In genomic region chr1:135147702-135148058, GRCm38 (mm10) we compare ENCODE assay signal across 8 mouse cellular contexts. TPM values are rescaled to one million over a fixed set of nuclear protein-coding genes. Genes with fewer than 3 reads are reported as not detected.
DNase-seq lines count a peak whose midpoint lies in the region; ATAC-seq and TF ChIP-seq lines count a peak whose summit lies in the region.

No protein-coding gene starts in this region.

- no peak for TF ChIP-seq POLR2A in liver, adult 2 months (IDR thresholded peaks at IDR 0.05; ENCODE audit: extremely low read depth, insufficient read depth, low read length)

- H3K4me1 ChIP-seq in liver, adult 2 months (ENCODE audit: control insufficient read depth, insufficient read depth, low read length), result 0 out of 2 replicates have a peak, but pooled peaks cover 5% of the 10 kb centered on the region
- peaks cover 14% of the 10 kb centered on the region for H3K4me1 ChIP-seq in embryonic facial prominence, embryonic 14.5 days (ENCODE audit: control insufficient read depth, insufficient read depth, low read length)
- peaks cover 37% of the 10 kb centered on the region for H3K4me1 ChIP-seq in limb, embryonic 10.5 days
- H3K4me1 ChIP-seq in neural tube, embryonic 12.5 days, result peaks cover 16% of the 10 kb centered on the region

- WGBS in liver, adult 2 months, result 40% methylated on average over 7 of the region's 7 CpGs
- 2% methylated on average over 6 of the region's 7 CpGs for WGBS in embryonic facial prominence, embryonic 14.5 days
- WGBS in limb, embryonic 10.5 days, result 5% methylated on average over 7 of the region's 7 CpGs
- WGBS in neural tube, embryonic 12.5 days, result 2% methylated on average over 7 of the region's 7 CpGs

- H3K27me3 ChIP-seq in liver, adult 2 months (ENCODE audit: control insufficient read depth, insufficient read depth, low read length), result no peaks in the 10 kb centered on the region
- no peaks in the 10 kb centered on the region for H3K27me3 ChIP-seq in embryonic facial prominence, embryonic 14.5 days (replicated peaks; ENCODE audit: control insufficient read depth, insufficient read depth, low read length)
- peaks cover 21% of the 10 kb centered on the region for H3K27me3 ChIP-seq in limb, embryonic 10.5 days (ENCODE audit: low read depth, poor library complexity, severe bottlenecking)
- H3K27me3 ChIP-seq in neural tube, embryonic 12.5 days (replicated peaks), result peaks cover 10% of the 10 kb centered on the region; the same call in 1 of the 2 replicates

- DNase-seq in liver, adult 2 months (ENCODE audit: extremely low read depth, low read depth, low spot score), result no peak
- DNase-seq in liver, result no peak
- peak; percentile 37 for DNase-seq in embryonic facial prominence, embryonic 14.5 days (ENCODE audit: low spot score)
- DNase-seq in limb, embryonic 10.5 days (ENCODE audit: low spot score), result no peak
- DNase-seq in adrenal gland, postnatal 10 days, result no peak
- DNase-seq in left cerebral cortex, postnatal 25 days (ENCODE audit: low spot score in 2 of 2), result no peak
- DNase-seq in gastrocnemius, adult 8-10 months (ENCODE audit: low spot score in 2 of 2), result no peak

- H3K4me3 ChIP-seq in liver, adult 2 months (ENCODE audit: insufficient read depth, low read depth, low read length), result peak overlapping the region; percentile 84
- peak overlapping the region; percentile 98 for H3K4me3 ChIP-seq in embryonic facial prominence, embryonic 14.5 days (ENCODE audit: low read depth, low read length)
- peak overlapping the region; percentile 97 for H3K4me3 ChIP-seq in limb, embryonic 10.5 days
- peak overlapping the region; percentile 92 for H3K4me3 ChIP-seq in neural tube, embryonic 12.5 days

- intact Hi-C loops in left cerebral cortex, postnatal 25 days (cut with DNase I), result no loop called here

- no peaks in the 10 kb centered on the region for H3K9me3 ChIP-seq in embryonic facial prominence, embryonic 14.5 days (ENCODE audit: control insufficient read depth, low read length)
- H3K9me3 ChIP-seq in limb, embryonic 10.5 days (replicated peaks), result no peaks in the 10 kb centered on the region
- H3K9me3 ChIP-seq in neural tube, embryonic 12.5 days, result no peaks in the 10 kb centered on the region

- peaks cover 11% of the 10 kb centered on the region; the same call in 1 of the 2 replicates for H3K79me2 ChIP-seq in liver, adult 2 months (ENCODE audit: control insufficient read depth, insufficient read depth, low read length)

- peak overlapping the region; percentile 75 for H3K4me2 ChIP-seq in embryonic facial prominence, embryonic 14.5 days (ENCODE audit: low read depth, low read length)
- peak overlapping the region; percentile 82 for H3K4me2 ChIP-seq in neural tube, embryonic 12.5 days (replicated peaks)

- no peak for TF ChIP-seq CTCF in liver, adult 2 months (IDR thresholded peaks at IDR 0.05; ENCODE audit: low read depth, low read length)

- peak overlapping the region; percentile 89 for H3K9ac ChIP-seq in liver, adult 2 months (ENCODE audit: low read depth, low read length)
- H3K9ac ChIP-seq in embryonic facial prominence, embryonic 14.5 days (ENCODE audit: low read depth, low read length), result peak overlapping the region; percentile 95
- peak overlapping the region; percentile 91 for H3K9ac ChIP-seq in neural tube, embryonic 12.5 days

- no peak overlapping the region for H3K27ac ChIP-seq in liver, adult 2 months (replicated peaks; ENCODE audit: insufficient read depth, low read depth, low read length)
- H3K27ac ChIP-seq in embryonic facial prominence, embryonic 14.5 days (replicated peaks; ENCODE audit: low read depth, low read length), result peak overlapping the region; percentile 95
- peak overlapping the region; percentile 95 for H3K27ac ChIP-seq in limb, embryonic 10.5 days
- peak overlapping the region; percentile 78; the same call in 1 of the 2 replicates for H3K27ac ChIP-seq in neural tube, embryonic 12.5 days

- H3K36me3 ChIP-seq in liver, adult 2 months (ENCODE audit: control insufficient read depth, insufficient read depth, low read length), result no peaks in the 10 kb centered on the region
- 0 out of 2 replicates have a peak, but pooled peaks cover 2% of the 10 kb centered on the region for H3K36me3 ChIP-seq in embryonic facial prominence, embryonic 14.5 days (ENCODE audit: control insufficient read depth, insufficient read depth, low read length)
- peaks cover 20% of the 10 kb centered on the region for H3K36me3 ChIP-seq in limb, embryonic 10.5 days
- H3K36me3 ChIP-seq in neural tube, embryonic 12.5 days, result no peaks in the 10 kb centered on the region; the same call in 1 of the 2 replicates

- peak; percentile 0; the same call in 1 of the 2 replicates for ATAC-seq in embryonic facial prominence, embryonic 14.5 days (ENCODE audit: low read depth)
- ATAC-seq in neural tube, embryonic 12.5 days (ENCODE audit: low FRiP score, low read depth), result no peak; the same call in 1 of the 2 replicates

RNA-seq across cellular contexts. Expression of gene Arl8a, which starts 1.1 kb away (rescaled TPM):
- 3.2 and 5.4 TPM in 2 replicates for total RNA-seq in liver, adult 2 months (2014; rRNA removed)
- 13.1 and 15.2 TPM in 2 replicates for polyA plus RNA-seq in liver, adult 2 months (2012; rRNA removed)
- 73.8 and 74.7 TPM in 2 replicates for polyA plus RNA-seq in embryonic facial prominence, embryonic 14.5 days (2014; fragmentation: Nextera tagmentation; extraction: Ambion mirVana)
- 32.7 and 42.2 TPM in 2 replicates for polyA plus RNA-seq in limb, embryonic 10.5 days (2016; fragmentation: Nextera tagmentation; extraction: Ambion mirVana)
- polyA plus RNA-seq in neural tube, embryonic 12.5 days (2016; fragmentation: Nextera tagmentation; extraction: Ambion mirVana), result 185 and 197 TPM in 2 replicates
- 10 to 100 TPM; 49.2 to 57.7 TPM for total RNA-seq in adrenal gland, postnatal 10 days (2021)
- total RNA-seq in left cerebral cortex, postnatal 25 days (2021), result 100 to 1,000 TPM; 261 to 278 TPM
- total RNA-seq in gastrocnemius, adult 8-10 months (2022), result 10 to 100 TPM; 16.6 to 19.3 (median 18.0) TPM

RNA-seq across cellular contexts. Expression of gene Ptpn7, which starts 15.2 kb away (rescaled TPM):
- 0.28 and 0.54 TPM in 2 replicates for total RNA-seq in liver, adult 2 months (2014; rRNA removed)
- polyA plus RNA-seq in liver, adult 2 months (2012; rRNA removed), result 0.44 and 1.4 TPM in 2 replicates
- 2.1 and 2.7 TPM in 2 replicates for polyA plus RNA-seq in embryonic facial prominence, embryonic 14.5 days (2014; fragmentation: Nextera tagmentation; extraction: Ambion mirVana)
- 1.4 and 1.9 TPM in 2 replicates for polyA plus RNA-seq in limb, embryonic 10.5 days (2016; fragmentation: Nextera tagmentation; extraction: Ambion mirVana)
- 1.1 and 1.2 TPM in 2 replicates for polyA plus RNA-seq in neural tube, embryonic 12.5 days (2016; fragmentation: Nextera tagmentation; extraction: Ambion mirVana)
- 1 to 10 TPM; 1.8 to 2.5 TPM for total RNA-seq in adrenal gland, postnatal 10 days (2021)
- 1 to 10 TPM in 1 of 2 experiments, under 1 TPM in 1; 0.16 to 1.0 TPM for total RNA-seq in left cerebral cortex, postnatal 25 days (2021)
- under 1 TPM; 0.12 to 0.22 (median 0.15) TPM for total RNA-seq in gastrocnemius, adult 8-10 months (2022)

RNA-seq across cellular contexts. Expression of gene Gpr37l1, which starts 19.8 kb away (rescaled TPM):
- total RNA-seq in liver, adult 2 months (2014; rRNA removed), result 0.07 TPM in 1 of 2 replicates, not detected in the other
- 0.04 TPM in 1 of 2 replicates, not detected in the other for polyA plus RNA-seq in liver, adult 2 months (2012; rRNA removed)
- 0.34 and 0.47 TPM in 2 replicates for polyA plus RNA-seq in embryonic facial prominence, embryonic 14.5 days (2014; fragmentation: Nextera tagmentation; extraction: Ambion mirVana)
- not detected in 2 replicates for polyA plus RNA-seq in limb, embryonic 10.5 days (2016; fragmentation: Nextera tagmentation; extraction: Ambion mirVana)
- 0.11 and 0.16 TPM in 2 replicates for polyA plus RNA-seq in neural tube, embryonic 12.5 days (2016; fragmentation: Nextera tagmentation; extraction: Ambion mirVana)
- 1 to 10 TPM; 1.3 to 2.8 TPM for total RNA-seq in adrenal gland, postnatal 10 days (2021)
- total RNA-seq in left cerebral cortex, postnatal 25 days (2021), result 100 to 1,000 TPM; 182 to 212 TPM
- total RNA-seq in gastrocnemius, adult 8-10 months (2022), result under 1 TPM; 0.15 to 0.36 (median 0.27) TPM

RNA-seq across cellular contexts. Expression of gene Lgr6, which starts 42.6 kb away (rescaled TPM):
- total RNA-seq in liver, adult 2 months (2014; rRNA removed), result under 0.01 TPM in 2 replicates
- polyA plus RNA-seq in liver, adult 2 months (2012; rRNA removed), result 0.05 TPM in 1 of 2 replicates, not detected in the other
- 7.0 and 7.5 TPM in 2 replicates for polyA plus RNA-seq in embryonic facial prominence, embryonic 14.5 days (2014; fragmentation: Nextera tagmentation; extraction: Ambion mirVana)
- polyA plus RNA-seq in limb, embryonic 10.5 days (2016; fragmentation: Nextera tagmentation; extraction: Ambion mirVana), result 0.56 and 0.75 TPM in 2 replicates
- polyA plus RNA-seq in neural tube, embryonic 12.5 days (2016; fragmentation: Nextera tagmentation; extraction: Ambion mirVana), result 0.96 and 1.1 TPM in 2 replicates
- total RNA-seq in adrenal gland, postnatal 10 days (2021), result 10 to 100 TPM; 20.5 to 28.4 TPM
- 1 to 10 TPM; 1.5 to 2.1 TPM for total RNA-seq in left cerebral cortex, postnatal 25 days (2021)
- under 1 TPM; 0.11 to 0.19 (median 0.17) TPM for total RNA-seq in gastrocnemius, adult 8-10 months (2022)

Comparison
In these comparisons a context has a peak if more than half of its experiments do, and no peak if none do; other contexts are left out.
1. RNA of gene Arl8a, which starts 1.1 kb away (total RNA-seq): 261 to 278 TPM in left cerebral cortex, postnatal 25 days; 49.2 to 57.7 TPM in adrenal gland, postnatal 10 days, 16.6 to 19.3 TPM in gastrocnemius, adult 8-10 months and 3.2 to 5.4 TPM in liver, adult 2 months; every median in the first group is over 4 times any median in the second.
2. RNA of gene Gpr37l1, which starts 19.8 kb away (total RNA-seq): 182 to 212 TPM in left cerebral cortex, postnatal 25 days; 1.3 to 2.8 TPM in adrenal gland, postnatal 10 days, 0.15 to 0.36 TPM in gastrocnemius, adult 8-10 months and 0.07 TPM in liver, adult 2 months; every median in the first group is over 10 times any median in the second.
3. Peak in every context shown above with its lines, with median percentiles within 50 percentile points of each other: H3K4me3 ChIP-seq and H3K9ac ChIP-seq.